Mouse (Mus musculus) heart, adult 11 months (tissue): ENCODE results near the gene Wdfy1.
A peak's percentile ranks its signal among the peaks of the same experiment; 100 is the strongest.

Experiments
- DNase-seq: peaks from one replicate; pipeline ENCODE4 v3.0.0; 2022

Gene Wdfy1

DNA sequence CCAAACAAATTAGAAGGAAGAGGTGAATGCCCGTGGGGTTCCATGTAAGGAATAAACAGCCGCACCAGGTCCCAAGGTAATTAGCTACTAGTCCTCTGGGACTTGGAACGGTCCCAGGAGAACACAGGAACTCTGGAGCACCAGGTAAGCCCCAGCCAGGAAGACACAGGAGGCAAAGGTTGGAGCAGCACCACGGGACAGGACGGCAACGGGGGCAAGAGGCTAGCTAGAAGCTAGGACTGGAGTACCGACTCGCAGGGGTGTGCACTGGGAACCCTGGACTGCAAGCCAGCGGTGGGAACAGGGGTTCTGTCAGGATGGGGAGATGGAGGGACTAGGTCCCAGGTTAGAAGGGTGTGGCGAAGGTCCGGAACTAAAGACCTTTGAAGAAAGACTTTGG is 15.3 kb downstream of the Wdfy1 start:
- DNase-seq = peak; percentile 94

DNA sequence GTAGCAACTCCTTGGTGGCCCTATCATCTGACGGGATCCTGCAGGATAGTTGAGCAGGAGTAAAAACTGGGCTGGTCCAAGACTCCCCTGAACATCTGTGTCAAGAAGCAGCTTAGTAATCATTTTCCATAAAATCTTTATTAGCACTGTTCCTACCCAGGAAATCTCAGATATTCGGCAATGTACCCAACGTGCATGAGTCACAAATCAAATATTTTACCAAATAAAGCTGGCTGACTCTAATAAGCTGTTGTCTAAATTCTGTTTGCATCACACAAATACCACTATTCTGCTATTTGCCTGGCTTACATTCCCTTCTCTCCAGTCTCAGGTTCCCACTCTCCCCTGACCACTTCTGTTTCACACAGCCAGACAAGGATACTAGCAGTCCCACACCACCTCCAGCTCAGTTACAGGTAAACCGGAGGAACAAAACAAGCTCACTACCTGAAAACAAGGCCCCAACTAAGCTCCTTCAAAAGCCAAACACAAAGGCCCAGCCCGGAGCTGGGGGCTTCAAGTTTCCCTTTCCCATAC is 16.4 kb downstream of the Wdfy1 start:
- peak; percentile 73 for DNase-seq

DNA sequence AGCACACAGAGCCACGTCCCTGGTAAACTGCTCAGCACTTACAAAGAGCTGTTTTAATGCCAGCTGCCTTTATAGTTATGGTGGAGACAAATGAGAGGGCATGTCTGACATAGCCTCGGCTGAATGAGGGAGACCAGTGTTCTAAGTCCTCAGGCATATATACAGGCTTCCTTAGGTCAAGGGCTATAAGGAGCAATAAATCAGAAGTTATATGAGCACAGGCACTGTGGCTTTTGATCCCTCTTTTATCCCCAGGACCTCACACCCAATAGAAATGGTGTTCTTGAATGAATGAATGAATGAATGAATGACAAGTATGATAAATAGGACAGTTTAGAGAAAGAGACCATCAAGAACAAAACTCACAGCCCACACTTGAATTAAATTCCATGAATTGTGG is 16.9 kb downstream of the Wdfy1 start:
- peak; percentile 54 for DNase-seq

DNA sequence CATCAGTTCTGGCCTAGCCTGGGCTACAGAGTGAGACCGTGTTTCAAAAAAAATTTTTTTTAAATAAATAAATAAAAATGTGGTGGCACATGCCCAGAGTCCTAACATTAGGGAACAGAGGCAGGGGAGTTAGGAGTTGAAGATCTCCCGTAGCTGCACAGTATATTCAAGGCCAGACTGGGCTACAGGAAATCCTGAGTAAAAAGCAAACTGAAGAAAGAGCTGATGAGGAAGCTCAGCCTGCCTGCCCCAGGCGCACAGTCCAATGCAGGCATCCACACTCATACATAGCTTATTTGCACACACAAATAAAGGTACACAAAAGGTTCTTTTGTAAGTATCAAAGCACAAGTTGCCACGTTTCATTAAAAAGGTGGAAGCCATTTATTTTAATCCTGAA is 18.3 kb downstream of the Wdfy1 start:
- peak; percentile 85 for DNase-seq

DNA sequence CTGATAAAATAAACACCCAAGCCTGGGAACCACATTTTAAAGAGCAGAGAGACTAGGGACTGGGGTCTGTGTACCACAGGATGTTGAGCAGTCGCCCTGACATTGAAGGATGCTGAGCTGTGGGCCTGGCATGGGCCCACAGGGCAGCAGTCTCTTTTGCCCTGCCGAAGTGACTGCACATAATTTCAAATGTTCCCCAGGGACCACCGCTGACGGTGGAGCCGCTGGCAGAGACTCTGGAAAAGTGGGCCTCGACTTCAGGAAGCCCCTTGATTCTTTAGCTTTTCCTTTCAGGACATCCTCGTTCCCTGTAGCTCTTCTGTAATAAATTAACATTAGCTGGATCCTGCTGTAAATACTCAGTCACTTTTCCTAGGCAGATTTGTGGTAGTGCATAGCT is 18.8 kb downstream of the Wdfy1 start:
- peak; percentile 93 for DNase-seq

DNA sequence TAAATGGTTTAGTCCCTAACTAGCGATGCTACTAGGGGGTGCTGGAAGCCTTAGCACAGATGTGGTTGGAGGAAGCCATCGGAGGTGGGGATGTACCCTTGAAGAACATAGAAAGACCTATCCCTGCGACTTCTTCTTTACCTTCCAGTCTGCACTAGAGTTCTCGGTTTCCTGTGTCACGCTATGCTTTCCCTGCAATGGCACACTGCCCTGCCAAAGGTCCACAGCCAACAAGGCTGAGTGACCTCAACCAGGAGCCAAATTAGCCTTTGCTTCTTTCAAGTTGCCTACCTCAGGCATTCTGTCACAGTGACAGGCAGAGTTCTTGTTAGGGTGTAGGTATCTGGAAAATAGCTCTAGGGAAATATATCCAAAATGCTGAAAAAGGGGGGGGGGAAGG is 19.5 kb downstream of the Wdfy1 start:
- DNase-seq = peak; percentile 83

DNA sequence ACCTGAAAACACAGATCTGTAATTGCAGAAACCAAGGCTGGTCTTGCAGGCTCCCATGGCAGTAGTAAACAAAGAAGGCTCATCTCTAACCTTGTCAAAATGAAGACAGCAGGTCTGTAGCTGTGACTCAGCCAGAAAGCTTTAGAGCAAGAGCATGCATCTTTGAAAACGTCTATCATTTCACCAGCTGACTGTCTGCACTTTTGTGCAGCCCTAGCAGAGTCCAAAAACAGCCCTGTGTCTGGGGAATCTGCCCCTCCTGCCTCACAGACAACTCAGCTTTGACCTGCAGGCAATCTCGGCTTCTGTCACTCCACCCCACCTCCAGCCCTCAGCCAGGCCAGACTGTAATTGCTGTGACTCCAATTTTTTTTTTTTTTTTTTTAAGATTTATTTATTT is 20.6 kb downstream of the Wdfy1 start:
- peak; percentile 61 for DNase-seq

DNA sequence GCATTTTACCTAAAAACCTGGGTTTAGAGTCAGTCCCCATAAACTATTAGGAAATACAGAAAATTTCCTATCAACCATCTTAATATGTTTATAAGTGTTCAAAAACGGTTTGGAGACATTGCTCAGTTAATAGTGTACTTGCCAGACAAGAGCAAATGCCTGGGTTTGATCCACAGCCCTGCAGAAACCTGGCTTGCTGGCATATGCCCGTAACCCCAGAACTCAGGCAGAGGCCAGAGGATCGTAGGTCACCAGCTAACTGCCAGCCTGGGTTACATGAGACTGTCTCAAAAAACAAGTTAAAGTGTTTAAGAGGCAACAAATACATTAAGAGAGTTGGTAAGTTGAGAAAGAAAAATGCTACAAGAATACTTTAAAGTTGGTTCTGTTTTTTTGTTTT is 21.0 kb downstream of the Wdfy1 start:
- DNase-seq = peak; percentile 27

DNA sequence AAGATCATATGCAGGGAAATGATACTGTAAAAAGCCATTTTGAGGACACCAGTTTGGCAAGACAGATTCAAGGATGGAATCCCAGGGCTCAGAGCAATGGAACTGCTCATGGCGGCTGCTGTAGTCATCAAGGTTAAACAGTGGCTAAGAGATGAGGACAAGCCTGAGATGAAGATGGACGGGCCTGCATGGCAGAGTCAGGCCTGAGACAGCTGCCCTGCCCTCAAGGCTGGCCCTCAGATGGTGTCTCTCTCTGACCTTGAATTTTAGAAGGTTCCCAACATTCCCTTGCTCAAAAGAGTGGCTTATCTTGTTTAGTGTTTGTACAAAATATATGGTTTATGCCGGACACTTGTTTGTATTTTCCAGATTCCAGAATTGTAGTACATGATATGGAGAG is 22.5 kb downstream of the Wdfy1 start:
- DNase-seq = peak; percentile 51

DNA sequence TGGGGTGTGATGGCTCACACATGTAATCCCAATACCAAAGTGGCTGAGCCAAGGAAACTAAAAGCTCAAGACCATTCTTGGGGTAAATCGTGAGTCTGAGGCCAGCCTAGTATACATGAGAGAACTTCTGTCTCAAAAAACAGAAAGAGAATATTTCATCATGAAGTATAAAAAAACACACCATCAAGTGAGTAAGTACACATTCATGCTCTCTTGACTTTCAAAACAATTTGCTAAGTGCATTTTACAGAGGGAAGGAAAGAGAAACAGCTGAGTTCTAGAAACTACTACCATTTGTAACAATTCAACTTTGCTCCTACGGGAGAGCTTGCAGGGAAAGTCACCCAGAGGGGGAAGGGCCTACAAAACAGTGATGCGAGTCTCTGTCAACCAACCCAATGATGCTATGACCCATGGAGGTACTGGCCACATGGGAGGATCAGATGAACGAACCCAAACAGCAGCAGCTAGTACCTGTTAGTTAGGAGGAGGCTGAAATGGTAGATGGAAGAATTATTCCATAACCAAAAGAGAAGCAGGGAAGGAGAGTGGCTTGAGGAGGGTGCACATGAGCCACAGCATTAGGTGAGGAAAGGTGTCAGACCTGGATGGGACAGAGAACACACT is 23.1 kb downstream of the Wdfy1 start:
- DNase-seq = peak; percentile 84

DNA sequence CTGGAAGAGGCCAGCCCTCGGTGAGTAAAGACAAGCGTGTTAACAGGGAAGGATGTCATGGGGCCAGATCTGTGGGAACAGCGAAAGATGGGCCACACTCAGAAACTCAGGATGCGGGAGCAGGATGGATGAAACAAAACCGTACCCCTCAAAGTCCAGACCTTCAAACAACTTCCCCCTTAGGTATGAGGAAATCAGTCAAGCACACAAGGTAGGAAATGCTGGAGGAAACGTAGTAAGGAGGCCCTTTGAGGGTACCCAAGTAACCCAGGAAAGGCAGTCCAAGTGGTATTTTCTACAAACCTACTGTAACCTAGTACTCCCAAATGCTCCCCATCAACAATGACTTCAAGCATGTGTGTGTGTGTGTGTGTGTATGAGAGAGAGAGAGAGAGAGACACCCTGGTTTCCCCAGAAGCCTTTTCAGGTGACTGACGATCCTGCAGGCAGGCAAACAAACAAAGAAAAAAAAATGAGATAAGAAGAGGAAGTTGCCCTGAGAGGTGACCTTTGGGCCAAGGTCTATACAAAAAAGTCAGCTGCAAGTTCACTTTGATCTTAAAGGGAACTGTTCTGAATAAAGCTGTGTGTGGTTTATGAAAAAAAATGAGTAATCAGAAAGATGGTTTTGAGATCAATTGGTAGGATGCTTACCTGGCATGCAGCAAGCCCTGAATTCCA is 23.8 kb downstream of the Wdfy1 start:
- DNase-seq = peak; percentile 78

DNA sequence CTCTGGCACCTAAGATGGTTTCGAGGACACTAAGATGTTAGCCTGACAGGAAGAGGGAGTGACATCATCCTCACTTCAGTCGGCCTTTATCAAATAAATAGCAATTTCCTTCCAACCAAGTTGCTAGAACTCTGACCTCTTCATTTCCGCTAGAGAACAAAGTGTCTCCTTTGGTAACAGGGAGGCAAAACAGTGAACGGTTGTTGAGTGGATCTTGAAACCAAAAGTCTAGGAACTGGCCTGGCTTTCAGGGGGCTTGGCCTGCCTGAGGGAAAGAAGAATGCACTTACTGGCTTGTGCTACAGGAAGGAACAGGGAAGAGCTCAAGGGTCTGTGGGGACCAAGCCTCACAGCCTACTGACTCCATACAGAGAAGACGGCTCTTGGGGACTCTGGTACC is 24.8 kb downstream of the Wdfy1 start:
- peak; percentile 96 for DNase-seq

DNA sequence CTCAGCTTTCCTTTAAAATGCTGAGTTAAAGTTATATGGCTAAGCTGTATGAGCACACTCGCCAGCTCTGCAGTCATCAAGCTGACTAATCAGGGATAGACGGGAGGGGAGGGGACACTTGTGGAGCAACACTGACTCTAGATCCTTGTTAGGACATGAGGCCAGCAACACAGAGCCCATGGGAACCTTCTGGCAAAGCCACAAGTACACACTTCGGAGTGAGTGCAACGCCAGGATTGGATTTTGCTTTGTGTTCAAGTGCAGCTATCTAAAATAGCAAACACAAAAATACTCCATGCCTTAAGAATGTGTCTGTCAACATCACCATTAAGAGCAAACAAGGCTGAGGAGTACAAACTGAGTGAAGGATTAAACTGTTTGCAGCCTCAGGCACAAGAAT is 29.9 kb downstream of the Wdfy1 start:
- peak; percentile 98 for DNase-seq

DNA sequence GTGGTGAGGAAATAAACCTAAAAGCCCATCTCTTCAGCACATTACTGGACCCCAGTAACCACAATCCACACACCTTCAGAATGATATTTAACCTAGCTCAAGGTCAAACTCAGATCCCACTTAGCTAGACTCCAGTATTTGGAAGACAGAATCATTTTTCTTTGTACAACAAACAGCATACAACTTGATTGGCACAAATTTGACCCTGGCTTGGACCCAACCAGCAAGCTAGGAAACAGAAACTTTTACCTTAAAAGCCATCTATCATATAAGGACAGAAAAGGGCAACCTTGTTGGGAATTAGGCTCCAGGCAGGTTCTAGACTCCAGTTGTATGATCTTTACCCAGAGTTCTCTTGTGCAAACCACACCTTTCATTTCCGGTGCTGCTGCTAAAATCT is 32.6 kb downstream of the Wdfy1 start:
- peak; percentile 41 for DNase-seq

DNA sequence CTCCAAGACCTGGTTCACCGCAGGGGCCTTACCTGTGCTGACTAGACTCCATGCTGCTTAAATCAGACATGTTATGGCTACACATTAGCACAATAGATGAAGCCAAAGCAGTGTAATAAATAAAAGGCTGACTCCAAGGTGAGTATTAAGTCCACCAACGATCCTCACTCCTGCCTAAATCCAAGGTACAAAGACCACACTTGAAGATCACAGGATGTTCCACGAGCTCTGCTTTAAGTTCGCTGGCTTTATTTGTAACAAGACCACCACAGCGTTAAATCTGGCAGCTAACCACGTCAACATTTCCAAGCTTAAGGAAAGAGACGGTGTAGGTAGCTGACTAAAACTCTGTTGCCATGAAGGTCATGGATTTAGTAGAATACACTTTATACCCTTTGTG is 33.0 kb downstream of the Wdfy1 start:
- DNase-seq = no peak

DNA sequence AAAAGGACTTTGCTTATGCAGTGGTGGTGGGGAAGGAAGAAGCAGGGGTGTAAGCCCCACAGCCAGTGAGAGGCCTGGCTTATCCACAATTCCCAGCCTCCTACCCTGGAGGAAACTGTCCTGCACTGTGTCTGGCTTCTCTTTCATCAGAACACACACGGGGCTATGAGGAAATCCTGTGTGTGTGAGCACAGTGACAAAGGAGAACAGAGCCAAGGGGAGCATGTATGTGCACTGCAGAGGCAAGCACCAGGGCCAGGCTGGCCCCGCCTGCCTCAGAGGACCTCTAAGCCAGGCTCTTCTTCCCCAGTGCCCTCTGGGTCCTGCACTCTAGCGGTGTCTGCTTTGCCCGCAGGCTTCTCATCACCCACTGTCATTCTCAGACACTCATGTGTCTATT is 34.9 kb downstream of the Wdfy1 start:
- peak; percentile 91 for DNase-seq

DNA sequence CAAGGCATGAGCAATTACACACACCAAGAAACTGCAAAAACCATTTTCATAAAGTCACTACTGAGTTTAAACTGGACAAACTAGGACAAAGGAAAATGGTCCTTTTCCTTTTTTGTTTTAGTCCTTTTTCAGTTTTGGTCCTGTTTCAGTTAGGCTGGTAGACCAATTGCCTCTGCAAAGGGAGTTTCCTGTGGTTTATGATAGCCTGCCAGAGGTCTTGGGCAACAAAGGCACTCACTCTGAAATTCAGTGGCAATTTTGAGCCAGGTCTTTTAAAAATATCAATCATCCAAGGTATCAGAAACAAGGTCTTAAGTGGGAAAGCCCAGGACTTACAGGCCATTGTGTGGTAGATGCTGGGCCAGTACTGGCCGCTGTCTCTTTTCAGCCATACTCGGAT is 36.2 kb downstream of the Wdfy1 start:
- DNase-seq = no peak

DNA sequence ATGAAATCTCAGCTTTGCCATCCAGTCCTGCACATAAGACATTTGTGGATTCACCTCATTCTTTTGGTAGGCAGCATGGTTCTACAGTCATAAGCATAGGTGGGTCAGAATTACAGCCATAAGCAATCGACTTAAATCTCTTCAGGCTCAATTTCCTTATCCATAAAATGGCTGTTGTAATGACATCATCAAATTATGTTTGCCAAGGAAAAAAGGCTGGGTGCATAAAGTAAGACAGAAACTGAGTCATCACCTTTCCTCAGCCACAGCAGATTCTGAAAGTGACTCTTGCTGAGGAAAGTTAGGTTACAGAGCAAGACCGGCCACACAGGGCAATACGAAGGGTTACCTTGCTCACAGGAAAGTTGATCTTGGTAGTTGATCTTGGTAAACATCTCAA is 39.5 kb downstream of the Wdfy1 start:
- no peak for DNase-seq

DNA sequence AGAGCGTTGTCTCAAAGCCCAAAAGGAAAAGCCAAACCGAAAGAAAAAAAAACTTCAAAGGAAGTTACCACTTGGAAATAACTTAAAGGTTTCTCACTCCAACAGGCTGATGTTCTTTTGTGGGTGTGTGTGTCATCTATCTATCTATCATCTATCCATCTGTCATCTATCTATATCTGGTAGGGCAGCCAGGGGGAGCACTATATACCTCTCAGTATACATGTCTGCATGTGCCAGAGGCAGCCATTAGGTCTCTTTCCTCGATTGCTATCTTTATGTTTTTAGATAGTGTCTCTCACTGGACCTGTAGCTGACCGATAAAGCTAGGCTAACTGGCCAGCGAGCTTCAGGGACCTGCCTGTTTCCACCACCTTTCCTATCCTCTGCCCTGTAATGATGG is 41.1 kb downstream of the Wdfy1 start:
- no peak for DNase-seq

DNA sequence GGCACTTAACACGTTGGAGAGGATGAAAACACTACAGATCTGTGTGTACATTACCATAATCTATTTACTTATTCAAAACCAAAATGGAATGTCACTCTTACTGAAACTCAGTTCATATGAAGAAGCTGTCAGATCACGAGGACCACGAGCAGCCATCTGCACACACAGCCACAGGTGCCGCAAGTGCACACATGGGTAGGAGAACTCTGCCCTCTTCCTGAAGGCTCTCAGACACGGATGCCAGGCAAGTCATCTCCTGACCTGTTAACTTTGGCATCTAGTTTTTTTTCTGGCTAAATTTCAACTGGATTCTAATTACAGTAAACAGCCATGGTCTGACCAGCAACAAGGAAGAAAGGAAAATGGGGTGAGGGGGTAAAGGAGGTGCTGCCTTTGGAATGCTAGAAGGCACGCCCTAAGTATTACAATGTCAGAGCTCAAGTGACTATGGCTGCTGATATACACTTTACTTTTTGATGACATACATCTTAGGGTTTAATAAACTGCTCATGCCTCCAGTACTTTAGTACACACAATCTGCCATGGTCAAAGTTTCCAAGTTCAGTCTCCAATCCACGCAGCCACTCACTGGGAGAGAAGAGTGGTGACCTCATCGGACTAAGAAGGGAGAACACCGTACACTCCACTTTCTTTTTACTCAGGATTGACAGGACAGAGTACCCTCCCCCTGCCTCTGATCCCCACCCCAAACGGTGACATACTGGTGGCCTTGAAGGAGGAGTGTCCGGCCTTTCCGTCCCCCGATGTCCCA is 61.6 kb downstream of the Wdfy1 start:
- DNase-seq = peak; percentile 85

DNA sequence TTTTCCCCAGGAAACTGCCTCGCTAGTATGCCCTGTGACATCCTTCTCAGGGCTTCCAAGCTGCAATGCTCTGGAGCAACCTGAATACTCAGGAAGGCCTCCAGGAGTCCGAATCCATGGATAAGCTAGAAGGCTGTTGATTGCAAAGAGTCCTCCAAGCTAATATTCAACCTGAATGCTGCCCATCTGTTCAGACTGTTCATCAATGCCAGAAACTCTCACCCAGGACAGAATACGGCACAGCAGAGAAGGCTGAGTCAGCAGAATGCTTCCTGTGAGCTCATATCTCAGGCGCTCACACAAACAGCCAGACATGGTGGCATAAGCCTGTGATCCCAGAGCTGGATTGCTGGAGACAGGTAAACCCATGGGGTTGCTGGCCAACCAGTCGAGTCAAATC is 62.9 kb downstream of the Wdfy1 start:
- peak; percentile 76 for DNase-seq

DNA sequence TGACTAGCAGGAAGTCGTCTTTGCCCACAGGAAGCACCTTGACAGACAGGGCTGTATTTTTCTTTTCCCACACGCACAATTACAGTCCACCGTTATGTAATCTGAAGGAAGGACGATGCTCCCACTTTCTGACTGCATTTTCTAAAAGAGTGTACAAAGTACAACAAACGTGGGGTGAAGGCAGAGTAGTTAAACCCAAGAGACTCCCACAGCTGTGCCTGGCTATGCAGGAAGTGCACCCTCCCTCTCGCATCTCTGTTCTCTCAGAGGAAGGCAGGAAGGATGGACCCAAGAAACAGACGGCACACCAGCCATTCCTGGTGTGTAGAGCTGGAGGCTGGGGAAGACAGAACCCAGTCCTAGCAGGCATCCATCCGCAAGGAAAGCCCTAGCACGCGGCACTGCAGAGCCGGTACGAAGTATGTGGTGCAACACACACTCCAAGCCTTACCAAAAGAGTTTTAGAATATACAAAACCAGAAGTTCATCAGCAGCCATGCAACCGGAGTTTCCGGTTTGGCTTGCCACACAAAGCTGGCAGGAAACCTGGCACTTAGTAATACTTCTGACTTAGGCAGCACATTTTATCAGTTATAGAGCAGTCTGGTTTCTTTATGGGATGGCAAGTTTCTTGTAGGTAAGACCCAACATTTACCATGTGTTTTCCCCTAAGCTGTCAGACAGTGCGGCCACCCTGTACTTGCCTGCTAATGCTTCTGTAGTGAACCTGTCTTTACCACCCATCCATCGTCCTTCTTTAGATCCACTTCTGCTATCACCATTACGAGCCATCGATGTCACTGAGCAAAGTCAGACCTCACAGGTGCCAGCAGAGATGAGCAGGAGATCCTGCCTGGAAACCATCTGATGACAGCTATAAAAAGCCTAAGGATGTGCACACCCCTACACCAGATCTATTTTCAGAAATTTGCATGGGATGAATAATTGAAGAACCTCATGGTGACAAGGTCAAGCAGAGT is 64.5 kb downstream of the Wdfy1 start:
- DNase-seq = peak; percentile 93

DNA sequence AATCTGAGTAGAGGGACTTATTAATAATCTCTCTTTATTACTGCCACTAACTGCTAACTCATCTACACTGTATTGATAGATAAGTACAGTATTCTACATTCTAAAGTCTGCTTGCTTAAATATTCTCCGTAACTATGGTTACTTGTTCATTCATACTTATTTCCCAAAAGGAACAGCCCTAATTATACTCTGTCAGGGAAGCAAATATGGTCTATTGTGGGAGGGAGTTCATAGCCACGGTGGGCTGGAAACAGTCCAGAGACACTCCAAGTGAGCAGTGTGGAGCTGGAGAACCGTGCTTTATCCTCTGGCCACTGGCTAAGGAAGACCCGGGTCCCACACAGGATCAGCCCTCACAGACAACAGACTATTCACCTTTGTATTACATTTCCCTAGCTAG is 65.3 kb downstream of the Wdfy1 start:
- no peak for DNase-seq
